Mouse (Mus musculus): ENCODE measurements around the gene Adamts6. TPM values are rescaled to one million over a fixed set of nuclear protein-coding genes. Genes with fewer than 3 reads are reported as not detected.

Adamts6 gene
- total RNA-seq (2014; fragmentation: Nextera tagmentation) (1.5 and 2.0 TPM in 2 replicates), total RNA-seq (2017) (2.5 and 3.8 TPM in 2 replicates)

DNA sequence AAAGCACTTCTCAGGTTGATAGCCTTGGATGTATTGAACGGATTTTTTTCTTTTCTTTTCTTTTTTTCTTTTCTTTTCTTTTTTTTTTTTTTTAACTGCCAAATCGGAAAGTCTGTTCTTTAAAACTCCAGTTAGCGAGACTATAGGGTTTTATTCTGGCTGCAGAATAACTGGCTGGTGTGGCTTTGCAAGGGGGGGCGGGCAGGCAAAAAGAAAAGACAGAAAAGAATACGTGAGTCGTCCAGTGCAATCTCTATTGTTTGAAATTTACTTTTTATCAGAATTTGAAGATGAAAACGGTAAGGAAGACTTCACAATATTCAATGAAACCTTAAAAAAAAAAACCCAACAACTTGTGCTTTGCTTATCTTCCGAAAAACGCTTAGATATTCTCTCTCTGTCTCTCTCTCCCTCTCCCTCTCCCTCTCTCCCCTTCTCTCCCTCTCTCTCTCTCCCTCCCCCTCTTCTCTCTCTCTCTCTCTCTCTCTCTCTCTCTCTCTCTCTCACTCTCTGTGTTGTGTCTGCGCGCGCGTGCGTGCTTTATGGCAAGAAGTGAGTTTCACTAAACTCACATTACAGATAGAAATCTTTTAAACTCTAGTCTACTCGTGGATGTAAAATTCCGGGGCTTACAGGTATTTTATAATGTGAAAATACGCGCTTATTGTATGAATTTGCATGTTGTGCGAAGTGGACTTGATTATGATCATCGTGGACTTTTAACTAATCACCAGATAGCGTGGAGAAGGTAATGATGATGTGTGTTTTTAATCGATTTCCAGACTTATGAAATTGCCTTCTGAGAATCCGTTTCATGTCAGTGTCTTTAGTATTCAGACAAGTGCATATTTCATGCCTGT, at the start of gene Adamts6:
Gene Adamts6 (plus strand): TSS at position 470 of the 860 bp plus-strand sequence.
- ATAC-seq (replicated peaks; ENCODE audit: poor library complexity, severe bottlenecking), result no peak

DNA sequence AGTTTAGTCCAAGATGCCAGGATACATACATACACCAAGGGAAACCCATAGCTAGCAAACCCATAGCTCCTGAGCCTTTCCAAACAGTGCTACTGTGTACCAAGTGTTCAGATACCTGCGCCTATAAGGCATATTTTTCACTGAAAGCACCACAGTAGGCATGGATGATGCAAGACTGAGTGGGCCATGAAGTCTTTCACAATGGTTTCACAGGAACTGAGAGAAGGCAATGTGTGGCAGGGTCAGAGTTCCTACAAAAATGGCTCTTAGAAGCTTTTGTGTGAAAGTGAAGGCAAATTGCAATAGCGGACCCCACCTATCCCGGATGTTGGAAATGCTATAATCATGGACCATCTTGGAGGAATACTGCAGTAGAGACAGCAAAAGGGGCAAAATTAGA, 28.6 kb upstream of the Adamts6 start:
- ATAC-seq (replicated peaks; ENCODE audit: poor library complexity, severe bottlenecking), result peak; percentile 100

DNA sequence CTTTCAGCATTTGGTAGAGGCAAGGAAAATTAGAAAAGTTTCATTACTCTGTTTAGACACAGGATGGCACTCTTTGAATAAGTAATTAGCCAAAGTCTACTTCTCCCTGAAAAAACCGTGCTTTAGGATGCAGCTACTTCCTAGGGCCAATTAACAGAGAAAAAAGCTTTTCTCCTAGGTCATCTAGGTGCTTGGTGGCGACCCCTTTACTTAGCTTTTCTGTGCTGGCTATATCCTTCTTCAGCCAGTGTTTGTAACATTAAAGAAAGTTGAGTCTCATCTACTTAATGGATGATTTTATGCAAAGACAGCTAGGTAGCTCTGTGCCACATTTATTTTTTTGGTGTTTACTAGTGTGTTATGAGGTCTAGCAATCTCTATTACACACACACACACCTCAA, 2.6 kb upstream of the Adamts6 start:
- ATAC-seq (replicated peaks; ENCODE audit: poor library complexity, severe bottlenecking), result peak; percentile 36

DNA sequence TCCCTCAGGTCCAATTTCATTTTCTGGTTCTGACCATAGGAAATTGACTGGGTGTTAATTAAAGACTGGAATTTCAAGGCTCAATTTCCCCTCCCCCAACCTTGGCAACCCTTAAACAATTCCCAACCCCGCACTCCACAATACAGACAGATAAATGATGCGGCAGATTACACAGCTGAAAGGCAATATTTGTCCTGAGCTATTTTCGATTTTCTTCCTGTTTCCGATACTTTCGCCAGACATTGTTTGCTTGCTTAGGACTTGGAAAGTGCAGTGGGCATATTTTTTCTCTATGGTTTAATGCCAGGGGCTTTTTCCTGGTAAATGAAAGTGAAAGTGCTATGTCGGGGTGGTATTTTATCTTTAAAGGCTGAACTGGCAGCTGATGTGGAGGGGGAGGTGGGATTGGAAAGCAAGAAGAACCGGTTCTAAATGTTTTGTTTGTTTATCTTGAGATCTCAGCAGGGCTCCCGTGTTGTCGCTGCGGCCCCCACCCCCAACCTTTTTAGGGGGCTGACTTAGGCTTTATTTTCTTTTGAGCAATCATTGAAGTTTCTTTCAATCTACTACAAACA, 1.8 kb upstream of the Adamts6 start:
- ATAC-seq (replicated peaks; ENCODE audit: poor library complexity, severe bottlenecking), result 0 out of 2 replicates have a peak, but pooled peaks have one; percentile 9

DNA sequence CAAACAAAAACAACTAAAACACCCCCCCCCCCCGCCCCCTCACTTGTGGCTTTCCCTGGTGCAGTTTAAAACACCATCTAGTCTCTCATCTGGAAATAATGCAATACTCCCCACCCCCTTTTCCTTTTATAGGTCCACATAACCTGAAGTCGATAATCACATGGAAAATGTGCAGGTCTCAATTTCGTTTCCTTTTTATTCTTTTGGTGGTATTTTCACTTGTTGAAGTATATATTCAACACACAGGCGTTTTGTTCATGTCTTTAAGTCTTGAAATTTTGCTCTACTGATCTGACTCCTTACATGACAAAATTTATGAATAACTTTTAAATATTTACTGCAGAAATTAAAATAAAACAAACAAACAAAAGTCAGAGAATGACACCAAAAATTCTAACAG, 1.3 kb upstream of the Adamts6 start:
- 0 out of 2 replicates have a peak, but pooled peaks have one; percentile 10 for ATAC-seq (replicated peaks; ENCODE audit: poor library complexity, severe bottlenecking)

DNA sequence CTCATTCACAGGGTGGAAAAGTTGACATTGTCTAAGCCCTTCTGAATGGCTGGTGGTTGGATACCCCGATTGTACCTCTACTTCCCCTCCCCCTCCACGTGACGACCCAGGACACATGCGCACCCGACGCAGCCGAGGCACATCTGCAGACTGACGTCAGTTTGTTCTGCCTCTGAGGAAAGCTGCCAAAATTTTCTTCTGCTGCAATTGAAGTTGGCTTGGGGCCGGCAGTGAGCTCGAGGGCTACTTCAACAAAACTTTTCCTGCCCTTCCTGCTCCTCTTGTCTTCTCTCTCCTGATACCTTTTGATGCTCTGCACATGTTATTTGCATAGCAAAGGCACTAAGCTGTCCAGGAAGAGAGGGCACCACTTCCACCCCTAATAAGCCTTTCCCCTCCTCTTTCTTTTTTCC, 732 bp upstream of the Adamts6 start:
- ATAC-seq (replicated peaks; ENCODE audit: poor library complexity, severe bottlenecking), result peak; percentile 94

DNA sequence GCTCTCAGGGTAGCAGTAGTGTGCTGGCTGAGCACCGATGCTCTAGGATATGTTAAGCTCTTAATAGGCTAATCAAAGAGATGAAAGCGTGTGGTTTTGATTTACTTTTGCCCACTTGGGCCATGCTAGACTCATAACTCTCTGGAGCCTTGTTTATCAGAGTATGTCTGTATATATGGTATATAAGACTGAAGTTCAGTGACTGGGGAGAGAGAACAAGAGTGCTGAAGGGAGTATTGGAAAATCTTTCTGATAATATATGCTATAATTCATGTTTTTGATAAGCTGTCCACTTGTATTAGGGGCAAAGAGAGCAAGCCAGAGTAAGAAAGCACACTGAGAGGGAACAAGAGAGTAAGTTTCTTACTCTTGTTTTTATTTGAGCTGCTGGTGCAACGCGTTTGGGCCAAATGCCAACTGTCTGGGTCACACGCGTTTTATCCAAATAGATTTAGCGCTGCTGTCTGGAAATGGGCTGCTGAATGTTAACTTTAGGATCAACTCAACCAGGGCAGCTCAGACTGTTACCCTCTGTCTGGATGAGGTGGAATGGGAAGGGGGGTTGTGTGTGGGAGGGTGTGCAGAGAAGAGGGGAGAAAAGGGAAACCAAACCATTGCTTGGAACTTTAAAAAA, 708 bp downstream of the Adamts6 start:
- ATAC-seq (replicated peaks; ENCODE audit: poor library complexity, severe bottlenecking), result 0 out of 2 replicates have a peak, but pooled peaks have one; percentile 12

DNA sequence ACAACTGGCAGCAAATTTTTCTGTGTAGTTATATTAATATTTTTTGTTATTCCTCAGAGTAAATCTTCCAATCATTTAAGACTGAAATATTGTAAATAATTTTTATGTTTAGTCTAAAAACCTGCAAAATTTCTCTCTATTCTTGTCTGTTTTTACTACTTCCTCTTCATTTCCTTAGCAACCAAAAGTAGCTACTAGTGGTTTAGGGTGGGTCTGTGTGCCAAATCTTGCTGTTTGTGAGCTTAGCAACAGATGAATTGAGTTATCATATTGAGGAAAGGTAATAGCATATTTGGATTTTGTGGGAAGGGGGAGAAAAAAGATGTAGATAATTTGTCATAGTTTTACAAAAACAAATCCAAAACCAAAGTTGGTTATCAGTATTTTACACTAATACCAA, 1.5 kb downstream of the Adamts6 start:
- no peak for ATAC-seq (replicated peaks; ENCODE audit: poor library complexity, severe bottlenecking)

DNA sequence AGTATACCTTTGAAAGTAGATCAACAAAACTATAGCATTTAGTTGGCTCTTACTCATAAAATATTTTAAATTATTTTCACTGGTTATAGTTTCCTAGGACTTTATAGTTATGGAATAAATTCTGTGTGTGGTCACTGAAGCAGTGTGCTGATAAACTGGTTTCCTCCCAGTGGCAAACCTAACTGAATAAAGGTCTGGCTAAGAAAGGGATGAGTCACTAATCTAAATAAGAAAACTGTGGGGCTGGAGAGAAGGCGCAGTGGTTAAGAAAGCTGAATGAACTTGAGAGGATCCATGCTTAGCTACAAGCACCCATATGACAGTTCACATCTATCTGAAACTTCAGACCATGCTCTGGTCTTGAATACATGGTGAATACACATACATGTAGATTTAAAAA, 7.8 kb downstream of the Adamts6 start:
- no peak for ATAC-seq (replicated peaks; ENCODE audit: poor library complexity, severe bottlenecking)

DNA sequence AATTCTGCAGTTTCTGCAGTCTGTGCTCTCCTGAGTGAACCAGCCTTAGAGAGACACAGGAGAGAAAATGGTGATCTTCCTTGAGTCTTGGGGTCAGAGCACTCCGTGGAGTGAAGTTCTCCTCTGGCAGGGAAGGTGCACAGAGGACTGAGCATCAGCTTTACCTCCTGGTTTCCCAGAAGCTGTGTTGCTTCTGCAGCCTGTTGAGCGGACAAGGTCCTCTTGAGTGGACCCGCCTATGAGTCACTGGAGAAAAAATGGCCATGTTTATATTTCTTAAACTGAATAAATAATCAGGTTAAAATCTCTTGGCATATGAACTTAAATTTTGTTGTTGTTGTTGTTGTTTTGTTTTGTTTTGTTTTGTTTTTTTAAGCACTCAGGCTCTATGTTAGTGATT, 41.7 kb downstream of the Adamts6 start:
- no peak for ATAC-seq (replicated peaks; ENCODE audit: poor library complexity, severe bottlenecking)

DNA sequence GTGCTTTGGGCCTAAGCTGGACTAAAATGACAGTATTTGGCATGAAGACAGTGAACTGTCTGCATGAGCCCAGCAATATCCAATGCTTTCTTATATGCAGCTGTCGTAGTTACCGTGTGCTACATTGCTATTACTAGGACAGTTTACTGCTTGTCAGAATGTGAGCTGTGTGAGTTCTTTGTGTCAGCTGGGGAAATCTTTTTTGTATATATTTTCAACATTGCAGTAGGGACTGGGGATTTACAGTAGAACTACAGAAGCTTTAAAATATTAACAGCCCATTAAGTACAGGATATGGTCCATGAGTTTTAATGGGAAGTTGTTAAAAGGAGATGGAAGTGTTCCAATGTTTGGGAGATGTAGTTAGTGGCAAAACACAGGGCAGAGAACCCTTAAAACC, 42.1 kb downstream of the Adamts6 start:
- ATAC-seq (replicated peaks; ENCODE audit: poor library complexity, severe bottlenecking), result no peak

DNA sequence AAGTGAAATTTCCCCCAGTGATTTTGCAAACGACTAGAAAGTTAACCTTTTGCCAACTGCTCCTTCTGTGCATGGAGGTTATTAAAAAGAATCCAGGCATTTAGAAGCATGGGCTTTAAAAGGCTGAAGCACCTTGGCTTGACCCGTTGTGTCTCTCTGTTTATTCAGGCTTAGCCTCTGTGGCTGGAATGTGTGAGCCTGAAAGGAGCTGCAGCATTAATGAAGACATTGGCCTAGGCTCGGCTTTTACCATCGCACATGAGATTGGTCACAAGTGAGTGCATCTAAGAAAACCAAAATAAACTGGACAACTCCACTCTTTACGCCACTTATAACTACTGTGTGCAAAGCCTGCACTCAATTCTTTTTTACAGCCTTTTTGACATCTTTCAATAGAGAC, 65.0 kb downstream of the Adamts6 start:
- ATAC-seq (replicated peaks; ENCODE audit: poor library complexity, severe bottlenecking), result no peak

DNA sequence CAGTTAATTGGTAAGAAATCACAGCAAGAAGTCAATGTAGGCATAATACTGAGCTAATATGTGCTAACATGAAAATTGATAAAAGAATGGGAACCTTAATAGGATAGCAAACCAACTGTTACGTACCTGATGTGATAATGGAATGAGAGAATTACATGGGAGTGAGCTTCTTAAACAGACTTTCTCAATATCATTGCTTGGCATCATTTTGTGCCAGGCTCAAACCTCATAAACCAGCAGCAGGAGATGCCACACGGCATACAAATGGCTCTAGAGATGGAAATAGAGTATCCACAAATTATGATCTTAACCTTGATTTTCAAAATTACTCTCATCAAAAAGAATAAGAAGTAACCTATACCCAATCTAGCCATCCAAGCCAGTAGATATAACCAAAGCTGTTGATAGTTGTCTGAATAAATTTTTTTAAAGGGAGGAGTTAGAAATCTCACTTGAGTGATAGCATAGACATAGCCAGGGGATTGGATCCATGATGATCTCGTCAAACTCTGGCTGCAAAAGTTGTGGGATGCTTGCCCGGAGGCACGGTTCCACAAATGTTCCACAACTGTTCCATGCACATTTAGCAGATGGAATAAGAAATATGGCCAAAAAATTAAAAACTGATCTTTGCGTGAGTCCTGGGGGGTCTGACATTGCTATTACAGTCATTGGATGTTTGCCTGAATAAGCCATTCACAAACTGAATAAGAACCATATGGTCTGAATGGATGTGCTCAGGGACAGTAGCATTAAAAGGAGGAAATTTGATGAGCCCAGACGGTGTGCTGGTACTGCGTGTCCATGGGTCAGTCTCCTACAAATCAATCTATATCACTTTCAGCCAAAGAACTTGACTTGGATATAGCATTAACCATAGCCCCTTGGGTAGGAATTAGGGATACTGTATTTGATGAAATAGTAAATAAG, 106.1 kb downstream of the Adamts6 start:
- no peak for ATAC-seq (replicated peaks; ENCODE audit: poor library complexity, severe bottlenecking)

DNA sequence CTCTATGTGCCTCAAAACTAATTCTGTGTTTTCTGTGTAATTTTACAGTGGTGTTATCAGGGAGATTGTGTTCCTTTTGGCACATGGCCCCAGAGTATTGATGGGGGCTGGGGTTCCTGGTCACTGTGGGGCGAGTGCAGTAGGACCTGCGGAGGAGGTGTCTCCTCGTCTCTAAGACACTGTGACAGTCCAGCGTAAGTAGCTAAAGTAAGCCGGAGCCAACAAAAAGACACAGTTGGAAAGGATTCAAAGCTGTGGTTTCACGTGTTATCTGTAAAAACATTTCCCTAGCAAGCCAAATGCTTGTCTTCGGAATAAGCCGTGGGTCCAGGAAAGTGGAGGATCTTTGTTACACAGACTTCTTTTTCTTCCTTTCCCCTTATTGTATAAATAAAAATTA, 110.2 kb downstream of the Adamts6 start:
- ATAC-seq (replicated peaks; ENCODE audit: poor library complexity, severe bottlenecking), result no peak

DNA sequence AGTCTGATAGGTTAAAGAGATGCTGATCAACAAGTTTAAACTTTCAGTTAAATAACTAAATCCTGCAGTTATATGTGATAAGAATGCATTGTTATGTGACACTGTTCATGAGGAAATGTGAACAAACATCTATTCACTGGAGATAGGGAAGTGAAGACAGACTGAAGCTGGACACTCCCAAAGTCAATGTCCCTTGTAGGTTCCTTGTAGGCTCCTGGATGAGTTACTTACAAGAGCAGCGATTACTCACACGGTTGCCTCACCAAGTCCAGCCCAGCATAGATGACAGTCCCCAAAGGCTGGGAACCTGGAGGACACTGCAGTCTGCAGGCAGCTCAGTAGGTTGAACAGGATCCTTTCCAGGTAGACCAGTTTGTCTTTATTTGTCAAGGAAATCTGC, 145.1 kb downstream of the Adamts6 start:
- peak; percentile 66 for ATAC-seq (replicated peaks; ENCODE audit: poor library complexity, severe bottlenecking)

DNA sequence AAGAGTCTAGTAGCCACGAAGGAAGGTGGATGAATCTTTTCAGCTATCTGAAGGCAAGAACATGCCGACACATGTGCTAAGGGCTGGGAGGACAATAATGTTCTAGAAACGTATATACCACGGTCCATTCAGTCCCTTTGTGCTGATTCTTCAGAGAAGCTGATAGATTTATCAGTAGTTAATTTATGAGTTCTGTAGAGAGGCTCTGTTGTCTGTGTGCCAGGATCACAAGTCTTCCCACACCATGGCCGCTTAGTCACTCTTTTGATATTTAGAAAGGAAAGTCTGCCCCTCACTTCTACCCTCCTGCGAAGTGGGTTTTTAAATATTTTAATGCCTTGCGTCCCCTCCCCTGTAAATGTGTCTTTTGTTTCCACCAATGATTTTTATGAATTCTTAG, 154.9 kb downstream of the Adamts6 start:
- no peak for ATAC-seq (replicated peaks; ENCODE audit: poor library complexity, severe bottlenecking)

DNA sequence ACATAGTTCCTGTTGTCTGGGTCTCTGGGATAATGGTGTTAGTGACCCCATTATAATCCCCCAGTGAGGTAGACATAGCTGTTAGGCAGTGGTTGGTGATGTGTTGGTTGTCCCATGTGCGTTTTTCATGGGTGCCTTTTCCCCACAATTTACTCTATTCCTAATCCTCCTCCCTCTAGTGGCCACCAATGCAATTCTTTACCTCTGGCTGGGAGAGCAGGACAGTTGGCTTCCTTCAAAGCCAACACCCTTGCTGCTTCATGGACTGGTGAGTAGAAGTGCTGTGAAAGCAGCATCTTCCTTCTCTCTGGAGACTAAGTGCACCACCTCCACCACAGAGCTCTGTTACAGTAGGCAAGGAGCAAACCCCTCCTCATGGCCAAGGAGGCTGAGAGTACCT, 157.8 kb downstream of the Adamts6 start:
- ATAC-seq (replicated peaks; ENCODE audit: poor library complexity, severe bottlenecking), result no peak

DNA sequence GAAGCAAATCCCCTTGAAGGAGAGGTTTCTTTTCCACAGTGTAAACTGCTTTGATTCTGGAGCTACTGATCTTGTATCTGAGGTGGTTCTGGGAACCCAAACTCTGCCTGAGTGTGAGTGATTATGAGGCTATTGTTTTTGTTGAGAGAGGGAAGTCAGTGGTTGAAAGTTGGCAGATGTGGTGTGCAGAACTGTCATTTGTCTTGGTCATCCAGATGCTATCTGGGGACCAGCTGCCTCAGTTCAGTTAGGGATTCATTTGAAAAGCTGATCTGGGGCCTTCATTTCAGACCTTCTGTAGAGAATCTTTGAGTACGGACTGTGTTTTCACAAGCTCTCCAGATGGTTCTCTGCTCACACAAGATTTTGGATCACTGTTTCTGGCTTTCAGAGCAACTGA, 159.3 kb downstream of the Adamts6 start:
- no peak for ATAC-seq (replicated peaks; ENCODE audit: poor library complexity, severe bottlenecking)

DNA sequence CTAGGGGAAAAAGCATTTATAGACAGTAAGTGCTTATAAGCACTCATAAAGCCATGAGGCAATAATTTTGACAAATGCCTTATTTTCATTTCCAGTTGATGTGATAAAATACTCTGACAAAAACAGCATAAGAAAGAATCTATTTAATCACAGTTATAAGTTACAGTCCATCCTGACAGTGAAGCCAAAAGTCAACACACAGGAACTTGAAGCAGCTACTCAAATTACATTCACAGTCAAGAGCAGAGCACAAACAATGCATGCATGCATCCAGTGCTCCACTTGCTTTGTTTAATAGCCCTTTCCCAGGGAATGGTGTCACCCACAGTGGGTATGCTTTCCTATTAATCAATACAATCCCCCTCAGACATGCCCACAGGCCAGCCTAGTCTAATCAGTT, 159.8 kb downstream of the Adamts6 start:
- ATAC-seq (replicated peaks; ENCODE audit: poor library complexity, severe bottlenecking), result no peak

DNA sequence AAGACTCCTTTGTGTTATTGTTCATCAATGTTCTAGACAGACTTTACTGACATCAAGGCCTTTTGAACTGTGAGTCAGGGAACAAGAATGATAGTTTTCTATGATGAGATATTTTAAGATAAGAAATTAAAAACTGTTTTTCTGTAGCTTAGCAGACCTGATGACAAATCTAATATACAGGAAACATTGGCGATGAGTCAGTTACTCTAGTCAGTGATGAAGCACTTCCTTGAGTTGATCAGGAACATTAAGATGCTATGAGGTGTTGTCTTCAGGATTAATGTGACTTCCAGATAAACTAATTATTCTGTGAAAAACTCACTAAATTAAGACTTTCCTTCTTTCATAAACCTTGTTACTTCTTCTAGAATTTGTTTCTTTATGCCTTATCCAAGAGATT, 160.7 kb downstream of the Adamts6 start:
- ATAC-seq (replicated peaks; ENCODE audit: poor library complexity, severe bottlenecking), result no peak

Measured in granulocyte monocyte progenitor cell, adult 5-6 weeks (primary cell).